13 mouse cellular contexts compared by ENCODE assay signal in genomic region chr16:85195167-85195566, GRCm38 (mm10).
"Had no signal": no experiment of that assay in that cellular context is flagged by ENCODE, and none has a peak within 500 bp of the region (broad histone marks: within the 10 kb centered on the region; RNA-seq: fewer than 3 reads in every experiment).

No protein-coding gene starts in this region.

- H3K4me2 ChIP-seq: intestine, embryonic 15.5 days; lung, embryonic 15.5 days; midbrain, embryonic 12.5 days; midbrain, embryonic 15.5 days; neural tube, embryonic 13.5 days had no signal

- H3K4me3 ChIP-seq: intestine, embryonic 15.5 days; left cerebral cortex, adult 2 months; lung, embryonic 15.5 days; midbrain, embryonic 12.5 days; midbrain, embryonic 15.5 days; neural tube, embryonic 13.5 days had no signal

- H3K4me1 ChIP-seq: intestine, embryonic 15.5 days; lung, embryonic 15.5 days; midbrain, embryonic 12.5 days; midbrain, embryonic 15.5 days; neural tube, embryonic 13.5 days had no signal

- H3K9ac ChIP-seq: intestine, embryonic 15.5 days; liver, embryonic 14.5 days; liver, postnatal 0 days; lung, embryonic 15.5 days; midbrain, embryonic 12.5 days; midbrain, embryonic 15.5 days; neural tube, embryonic 13.5 days had no signal

- H3K36me3 ChIP-seq: intestine, embryonic 15.5 days; lung, embryonic 15.5 days; midbrain, embryonic 12.5 days; midbrain, embryonic 15.5 days; neural tube, embryonic 13.5 days had no signal

- H3K27me3 ChIP-seq: intestine, embryonic 15.5 days; lung, embryonic 15.5 days; midbrain, embryonic 12.5 days; midbrain, embryonic 15.5 days; neural tube, embryonic 13.5 days had no signal

- H3K27ac ChIP-seq: intestine, embryonic 15.5 days; left cerebral cortex, adult 2 months; liver, embryonic 14.5 days; lung, embryonic 15.5 days; midbrain, embryonic 12.5 days; midbrain, embryonic 15.5 days; neural tube, embryonic 13.5 days had no signal

- ATAC-seq: intestine, embryonic 15.5 days; liver, postnatal 0 days; midbrain, embryonic 15.5 days had no signal

- DNase-seq: layer of hippocampus, postnatal 36 days; liver, postnatal 0 days; retina, postnatal 1 day; right cerebral cortex, postnatal 25 days; spleen, adult 18-20 months; thymus, postnatal 25 days had no signal

- H3K9me3 ChIP-seq: intestine, embryonic 15.5 days; lung, embryonic 15.5 days; midbrain, embryonic 12.5 days; midbrain, embryonic 15.5 days; neural tube, embryonic 13.5 days had no signal
